Mouse (Mus musculus) kidney, postnatal 0 days (tissue): ENCODE data around the gene Pola2. TPM values are rescaled to one million over a fixed set of nuclear protein-coding genes. Genes with fewer than 3 reads are reported as not detected.

Experiments
- ATAC-seq: fragments of 200-750 bp; cut with Nextera tagmentation; replicated peaks from 2 replicates; pipeline ENCODE4 v1.8.0; 2017; ENCODE audit warnings: low read depth, moderate number of reproducible peaks, moderate TSS enrichment, moderate library complexity; ENCODE audit not compliant: low FRiP score
- DNase-seq: peaks from one replicate; pipeline ENCODE4 v3.0.0-alpha.2; 2016; ENCODE audit warnings: low spot score
- H3K27ac ChIP-seq: fragments of 300-500 bp; sonication (generic); 2 replicates; pipeline ENCODE4 v1.5.1; 2014; ENCODE audit warnings: mild to moderate bottlenecking
- H3K27me3 ChIP-seq: fragments of 300-500 bp; sonication (generic); 2 replicates; pipeline ENCODE4 v1.6.1; 2014; ENCODE audit warnings: low read length, mixed read lengths; ENCODE audit not compliant: insufficient read depth
- H3K36me3 ChIP-seq: fragments of 300-500 bp; sonication (generic); 2 replicates; pipeline ENCODE4 v1.6.1; 2014; ENCODE audit warnings: low read length, mixed read lengths; ENCODE audit not compliant: insufficient read depth
- H3K4me1 ChIP-seq: fragments of 300-500 bp; sonication (generic); replicated peaks from 2 replicates; pipeline ENCODE4 v1.6.1; 2014; ENCODE audit warnings: antibody characterized with exemption, low read length, mixed read lengths; ENCODE audit not compliant: insufficient read depth
- H3K4me2 ChIP-seq: fragments of 300-500 bp; sonication (generic); 2 replicates; pipeline ENCODE4 v1.6.1; 2014; ENCODE audit warnings: mild to moderate bottlenecking, low read length, moderate library complexity, mixed read lengths
- H3K4me3 ChIP-seq: fragments of 300-500 bp; sonication (generic); replicated peaks from 2 replicates; pipeline ENCODE4 v1.5.1; 2014; ENCODE audit warnings: low read depth, low read length
- H3K9ac ChIP-seq: fragments of 300-500 bp; sonication (generic); 2 replicates; pipeline ENCODE4 v1.6.1; 2014; ENCODE audit warnings: low read depth, low read length
- H3K9me3 ChIP-seq: fragments of 300-500 bp; sonication (generic); replicated peaks from 2 replicates; pipeline ENCODE4 v1.6.1; 2016; ENCODE audit warnings: low read length, inconsistent platforms, mixed read lengths
- CTCF ChIP-seq: IDR thresholded peaks from 2 replicates; pipeline ENCODE4 v1.5.1; 2016; ENCODE audit warnings: antibody characterized with exemption, low read depth, mild to moderate bottlenecking, moderate library complexity
- WGBS: fragments of 180-500 bp; shearing (Covaris S2); extraction: QIAGEN DNeasy Blood & Tissue Kit; methylation state at CpG from one replicate; pipeline ENCODE4 v1.1.7; 2014; 5-methylcytosine and 5-hydroxymethylcytosine counted together
- polyA plus RNA-seq: library from polyadenylated mRNA; unstranded; fragments of >200 nt; fragmentation: Nextera tagmentation; extraction: Ambion mirVana; gene quantifications from 2 replicates; pipeline ENCODE4 v1.2.1, GENCODE M21; 2015

Gene Pola2
- polyA plus RNA-seq, 1 experiment from 2014 or later, result 39.8 TPM

- H3K9me3 ChIP-seq, result no peaks in the 10 kb centered on the region
- no peak for DNase-seq
- H3K4me1 ChIP-seq, result peaks cover 36% of the 10 kb centered on the region
- WGBS, result 23% methylated on average over 14 of the region's 14 CpGs
- no peak overlapping the region for H3K4me2 ChIP-seq
- ATAC-seq, result no peak
- TF ChIP-seq CTCF, result no peak
- H3K27ac ChIP-seq, result no peak overlapping the region
- H3K36me3 ChIP-seq, result 0 out of 2 replicates have a peak, but pooled peaks cover 3% of the 10 kb centered on the region
- H3K27me3 ChIP-seq, result no peaks in the 10 kb centered on the region
- H3K9ac ChIP-seq, result no peak overlapping the region
- no peak overlapping the region for H3K4me3 ChIP-seq
Observed at GRCm38 (mm10) chr19:5937836-5938406, 26.1 kb downstream of the Pola2 start.

- H3K27ac ChIP-seq, result no peak overlapping the region
- no peak overlapping the region for H3K4me3 ChIP-seq
- H3K9ac ChIP-seq, result no peak overlapping the region
- H3K4me1 ChIP-seq, result peaks cover 36% of the 10 kb centered on the region
- TF ChIP-seq CTCF, result no peak
- H3K36me3 ChIP-seq, result 0 out of 2 replicates have a peak, but pooled peaks cover 3% of the 10 kb centered on the region
- DNase-seq (no peak), ATAC-seq (no peak)
- H3K4me2 ChIP-seq, result no peak overlapping the region
- H3K27me3 ChIP-seq, result no peaks in the 10 kb centered on the region
- no peaks in the 10 kb centered on the region for H3K9me3 ChIP-seq
- WGBS, result 79% methylated on average over 21 of the region's 21 CpGs
Observed at GRCm38 (mm10) chr19:5937095-5937835, 26.7 kb downstream of the Pola2 start.

- WGBS, result 28% methylated on average over 5 of the region's 5 CpGs
- no peak overlapping the region for H3K9ac ChIP-seq
- peaks cover 36% of the 10 kb centered on the region for H3K4me1 ChIP-seq
- TF ChIP-seq CTCF, result no peak
- no peaks in the 10 kb centered on the region for H3K9me3 ChIP-seq
- DNase-seq (no peak), ATAC-seq (no peak)
- H3K27ac ChIP-seq, result peak overlapping the region; percentile 52
- no peaks in the 10 kb centered on the region for H3K27me3 ChIP-seq
- no peak overlapping the region for H3K4me3 ChIP-seq
- no peak overlapping the region for H3K4me2 ChIP-seq
- no peaks in the 10 kb centered on the region for H3K36me3 ChIP-seq
Observed at GRCm38 (mm10) chr19:5935691-5936090, 28.3 kb downstream of the Pola2 start.

GRCm38 (mm10) chr19:5935266-5935665 is 28.7 kb downstream of the Pola2 start:
- Histone ChIP-seq H3K9me3 (no peaks in the 10 kb centered on the region), H3K4me2 (no peak overlapping the region), H3K27ac (peak overlapping the region; percentile 52), H3K4me3 (no peak overlapping the region), H3K27me3 (no peaks in the 10 kb centered on the region), H3K36me3 (no peaks in the 10 kb centered on the region), H3K4me1 (peaks cover 37% of the 10 kb centered on the region), H3K9ac (0 out of 2 replicates have a peak overlapping the region, but pooled peaks have one; percentile 23)
- ATAC-seq (peak; percentile 89), DNase-seq (peak; percentile 88)
- TF ChIP-seq CTCF, result no peak
- WGBS, result 36% methylated on average over 3 of the region's 3 CpGs

- TF ChIP-seq CTCF, result no peak
- H3K9ac ChIP-seq, result 0 out of 2 replicates have a peak overlapping the region, but pooled peaks have one; percentile 9
- DNase-seq (peak; percentile 92), ATAC-seq (peak; percentile 59)
- no peak overlapping the region for H3K4me3 ChIP-seq
- 17% methylated on average over 14 of the region's 14 CpGs for WGBS
- peak overlapping the region; percentile 89 for H3K27ac ChIP-seq
- H3K36me3 ChIP-seq, result no peaks in the 10 kb centered on the region
- H3K4me1 ChIP-seq, result peaks cover 46% of the 10 kb centered on the region
- H3K27me3 ChIP-seq, result no peaks in the 10 kb centered on the region
- 0 out of 2 replicates have a peak overlapping the region, but pooled peaks have one; percentile 9 for H3K4me2 ChIP-seq
- no peaks in the 10 kb centered on the region for H3K9me3 ChIP-seq
Observed at GRCm38 (mm10) chr19:5929634-5930596, 34.1 kb downstream of the Pola2 start.

- H3K36me3 ChIP-seq, result no peaks in the 10 kb centered on the region
- no peaks in the 10 kb centered on the region for H3K27me3 ChIP-seq
- no peak overlapping the region for H3K4me3 ChIP-seq
- DNase-seq (no peak), ATAC-seq (no peak)
- WGBS, result 40% methylated on average over 3 of the region's 3 CpGs
- H3K9me3 ChIP-seq, result no peaks in the 10 kb centered on the region
- peak overlapping the region; percentile 37; the same call in 1 of the 2 replicates for H3K9ac ChIP-seq
- H3K27ac ChIP-seq, result peak overlapping the region; percentile 89
- TF ChIP-seq CTCF, result no peak
- H3K4me1 ChIP-seq, result peaks cover 42% of the 10 kb centered on the region
- H3K4me2 ChIP-seq, result no peak overlapping the region
Observed at GRCm38 (mm10) chr19:5928546-5928945, 35.5 kb downstream of the Pola2 start.
